Mouse (Mus musculus): ENCODE results near the gene Phox2b.

Gene Phox2b

GRCm38 (mm10) chr5:67098733-67099323 is at the start of gene Phox2b:
Gene Phox2b (minus strand): TSS chr5:67099301.
- no peak for DNase-seq (ENCODE audit: low read depth)

- no peak for DNase-seq (ENCODE audit: low read depth)
Observed at GRCm38 (mm10) chr5:67142622-67143021, 43.5 kb upstream of the Phox2b start.

GRCm38 (mm10) chr5:67139052-67140015 is 40.2 kb upstream of the Phox2b start:
- DNase-seq (ENCODE audit: low read depth): no peak

GRCm38 (mm10) chr5:67138643-67139042 is 39.5 kb upstream of the Phox2b start:
- no peak for DNase-seq (ENCODE audit: low read depth)

GRCm38 (mm10) chr5:67134698-67135097 is 35.6 kb upstream of the Phox2b start:
- DNase-seq (ENCODE audit: low read depth): no peak

- no peak for DNase-seq (ENCODE audit: low read depth)
Observed at GRCm38 (mm10) chr5:67131671-67132070, 32.6 kb upstream of the Phox2b start.

GRCm38 (mm10) chr5:67106261-67106660 is 7.2 kb upstream of the Phox2b start:
- no peak for DNase-seq (ENCODE audit: low read depth)

- no peak for DNase-seq (ENCODE audit: low read depth)
Observed at GRCm38 (mm10) chr5:67103016-67103415, 3.9 kb upstream of the Phox2b start.

GRCm38 (mm10) chr5:67101793-67102600 is 2.9 kb upstream of the Phox2b start:
- DNase-seq (ENCODE audit: low read depth): no peak

- DNase-seq (ENCODE audit: low read depth): no peak
Observed at GRCm38 (mm10) chr5:67101395-67101760, 2.3 kb upstream of the Phox2b start.

- no peak for DNase-seq (ENCODE audit: low read depth)
Observed at GRCm38 (mm10) chr5:67100564-67101394, 1.7 kb upstream of the Phox2b start.

GRCm38 (mm10) chr5:67099393-67100271 is 531 bp upstream of the Phox2b start:
- no peak for DNase-seq (ENCODE audit: low read depth)

GRCm38 (mm10) chr5:67098051-67098732 is 909 bp downstream of the Phox2b start:
- DNase-seq (ENCODE audit: low read depth): no peak

GRCm38 (mm10) chr5:67097106-67098050 is 1.7 kb downstream of the Phox2b start:
- DNase-seq (ENCODE audit: low read depth): no peak

GRCm38 (mm10) chr5:67096378-67096771 is 2.7 kb downstream of the Phox2b start:
- no peak for DNase-seq (ENCODE audit: low read depth)

- DNase-seq (ENCODE audit: low read depth): no peak
Observed at GRCm38 (mm10) chr5:67095651-67096377, 3.3 kb downstream of the Phox2b start.

GRCm38 (mm10) chr5:67095153-67095552 is 3.9 kb downstream of the Phox2b start:
- no peak for DNase-seq (ENCODE audit: low read depth)

- no peak for DNase-seq (ENCODE audit: low read depth)
Observed at GRCm38 (mm10) chr5:67093991-67094390, 5.1 kb downstream of the Phox2b start.
